Mouse (Mus musculus): ENCODE measurements at regions not wholly inside any gene's neighbourhood (a gene's known extent, or its start where the extent isn't known, plus 50 kb on each side); places are given as distances from the start of the nearest gene placed in this dataset.

DNA sequence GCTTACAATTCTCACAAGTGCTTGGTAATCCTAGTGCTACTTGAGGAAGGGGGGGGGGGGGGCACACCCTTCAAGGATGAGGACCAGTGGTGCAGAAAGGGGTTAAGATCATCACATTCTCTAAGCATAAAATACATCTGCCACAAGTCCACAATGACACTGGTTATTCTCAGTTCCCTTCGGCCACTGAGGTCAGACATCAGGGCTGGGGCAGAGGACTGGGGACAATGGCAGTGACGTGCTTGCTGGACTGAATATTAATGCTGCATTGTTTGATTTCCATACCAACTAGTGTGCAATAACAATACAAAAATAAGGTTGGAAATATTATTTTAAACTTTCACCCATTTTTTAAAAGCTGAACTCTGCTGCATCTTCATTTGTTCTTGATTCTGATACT, 2779.1 kb downstream of the 9330182O14Rik start:
- H3K36me3 ChIP-seq = no peaks in the 10 kb centered on the region
- H3K27ac ChIP-seq = no peak overlapping the region
- H3K9me3 ChIP-seq = no peaks in the 10 kb centered on the region
- H3K27me3 ChIP-seq (replicated peaks) = no peaks in the 10 kb centered on the region
- no peaks in the 10 kb centered on the region for H3K4me1 ChIP-seq (replicated peaks)
- no peak overlapping the region for H3K4me2 ChIP-seq (replicated peaks)
- 80% methylated on average over 2 of the region's 2 CpGs for WGBS
- ATAC-seq = no peak
- no peak overlapping the region for H3K9ac ChIP-seq
- H3K4me3 ChIP-seq (replicated peaks) = no peak overlapping the region

GRCm38 (mm10) chr15:42914099-42914498, 2779.9 kb downstream of the 9330182O14Rik start:
- H3K36me3 ChIP-seq = no peaks in the 10 kb centered on the region
- no peak overlapping the region for H3K9ac ChIP-seq
- WGBS = 8% methylated on average over 3 of the region's 3 CpGs
- H3K4me2 ChIP-seq (replicated peaks) = no peak overlapping the region
- no peaks in the 10 kb centered on the region for H3K4me1 ChIP-seq (replicated peaks)
- no peak for ATAC-seq
- H3K9me3 ChIP-seq = no peaks in the 10 kb centered on the region
- no peaks in the 10 kb centered on the region for H3K27me3 ChIP-seq (replicated peaks)
- no peak overlapping the region for H3K27ac ChIP-seq
- H3K4me3 ChIP-seq (replicated peaks) = no peak overlapping the region

DNA sequence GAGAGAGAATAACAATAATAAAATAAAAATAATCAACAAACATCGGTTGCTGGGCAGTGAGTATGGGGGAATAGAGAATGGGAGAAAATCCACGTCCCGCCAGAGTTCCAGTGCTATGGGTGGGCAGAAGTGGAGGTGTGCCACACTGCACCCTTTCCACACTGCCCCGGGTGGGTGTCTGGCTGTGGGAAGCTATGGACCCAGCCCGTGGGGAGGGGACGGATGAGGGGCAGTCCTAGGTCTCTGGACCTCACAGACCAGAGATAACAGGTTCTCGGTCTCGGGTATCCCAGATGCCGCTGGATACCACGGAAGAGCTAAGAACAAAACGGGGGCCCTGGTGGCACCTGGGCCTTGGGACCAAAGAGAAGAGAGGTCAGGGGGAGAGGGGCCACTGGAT, 2781.0 kb downstream of the 9330182O14Rik start:
- Histone ChIP-seq H3K36me3 (no peaks in the 10 kb centered on the region), H3K4me3 (replicated peaks) (no peak overlapping the region), H3K4me2 (replicated peaks) (no peak overlapping the region), H3K4me1 (replicated peaks) (no peaks in the 10 kb centered on the region), H3K9me3 (no peaks in the 10 kb centered on the region), H3K9ac (no peak overlapping the region), H3K27me3 (replicated peaks) (no peaks in the 10 kb centered on the region), H3K27ac (no peak overlapping the region)
- WGBS = 84% methylated on average over 11 of the region's 11 CpGs
- no peak for ATAC-seq

- Histone ChIP-seq H3K36me3 (no peaks in the 10 kb centered on the region), H3K9me3 (no peaks in the 10 kb centered on the region), H3K4me2 (replicated peaks) (no peak overlapping the region), H3K9ac (no peak overlapping the region), H3K4me3 (replicated peaks) (no peak overlapping the region), H3K27ac (no peak overlapping the region), H3K27me3 (replicated peaks) (no peaks in the 10 kb centered on the region), H3K4me1 (replicated peaks) (no peaks in the 10 kb centered on the region)
- no peak for ATAC-seq
- 53% methylated on average over 3 of the region's 3 CpGs for WGBS
These were observed 2787.5 kb downstream of the 9330182O14Rik start for GRCm38 (mm10) chr15:42921618-42922017.

- Histone ChIP-seq H3K4me2 (replicated peaks) (no peak overlapping the region), H3K27ac (no peak overlapping the region), H3K4me3 (replicated peaks) (no peak overlapping the region), H3K4me1 (replicated peaks) (no peaks in the 10 kb centered on the region), H3K9me3 (no peaks in the 10 kb centered on the region), H3K36me3 (no peaks in the 10 kb centered on the region), H3K27me3 (replicated peaks) (no peaks in the 10 kb centered on the region), H3K9ac (no peak overlapping the region)
- no peak for ATAC-seq
- 67% methylated on average over 4 of the region's 4 CpGs for WGBS
These were observed 2794.2 kb downstream of the 9330182O14Rik start for GRCm38 (mm10) chr15:42928331-42928730.

- 92% methylated on average over 1 of the region's 1 CpGs for WGBS
- no peak for ATAC-seq
- H3K9ac ChIP-seq = no peak overlapping the region
- no peaks in the 10 kb centered on the region for H3K27me3 ChIP-seq (replicated peaks)
- no peak overlapping the region for H3K27ac ChIP-seq
- no peak overlapping the region for H3K4me2 ChIP-seq (replicated peaks)
- no peaks in the 10 kb centered on the region for H3K36me3 ChIP-seq
- H3K4me3 ChIP-seq (replicated peaks) = no peak overlapping the region
- no peaks in the 10 kb centered on the region for H3K9me3 ChIP-seq
- H3K4me1 ChIP-seq (replicated peaks) = no peaks in the 10 kb centered on the region
These were observed 2810.4 kb downstream of the 9330182O14Rik start for GRCm38 (mm10) chr15:42944610-42945009.

DNA sequence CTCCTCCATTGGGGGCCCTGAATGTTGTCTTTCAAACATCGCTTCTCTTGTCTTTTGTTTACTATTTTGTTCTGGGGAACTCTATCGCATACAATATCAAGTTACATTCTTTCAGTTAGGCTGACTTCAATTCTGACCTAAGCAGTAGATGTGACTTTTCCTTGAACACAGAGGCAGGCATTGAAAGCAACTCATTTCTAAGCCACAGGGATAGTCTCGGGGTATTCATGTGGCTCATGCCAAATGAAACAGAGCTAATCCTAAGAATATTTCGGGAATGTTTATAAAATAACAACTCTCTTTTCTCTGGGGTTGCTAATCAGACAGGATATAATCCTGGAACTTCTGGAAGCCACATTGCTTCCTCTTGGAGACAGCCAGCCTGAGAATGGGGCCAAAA, 2821.0 kb downstream of the 9330182O14Rik start:
- Histone ChIP-seq H3K4me1 (replicated peaks) (no peaks in the 10 kb centered on the region), H3K27ac (no peak overlapping the region), H3K4me3 (replicated peaks) (no peak overlapping the region), H3K36me3 (no peaks in the 10 kb centered on the region), H3K4me2 (replicated peaks) (no peak overlapping the region), H3K9me3 (no peaks in the 10 kb centered on the region), H3K27me3 (replicated peaks) (no peaks in the 10 kb centered on the region), H3K9ac (no peak overlapping the region)
- no peak for ATAC-seq
- 71% methylated on average over 4 of the region's 4 CpGs for WGBS

GRCm38 (mm10) chr15:42962747-42963338, 2828.7 kb downstream of the 9330182O14Rik start:
- Histone ChIP-seq H3K36me3 (no peaks in the 10 kb centered on the region), H3K27me3 (replicated peaks) (no peaks in the 10 kb centered on the region), H3K9ac (no peak overlapping the region), H3K4me1 (replicated peaks) (no peaks in the 10 kb centered on the region), H3K4me2 (replicated peaks) (no peak overlapping the region), H3K4me3 (replicated peaks) (no peak overlapping the region), H3K27ac (no peak overlapping the region), H3K9me3 (no peaks in the 10 kb centered on the region)
- 21% methylated on average over 11 of the region's 11 CpGs for WGBS
- peak; percentile 58; the same call in 1 of the 2 replicates for ATAC-seq

- no peak overlapping the region for H3K4me2 ChIP-seq (replicated peaks)
- no peak overlapping the region for H3K9ac ChIP-seq
- H3K4me1 ChIP-seq (replicated peaks) = no peaks in the 10 kb centered on the region
- no peaks in the 10 kb centered on the region for H3K36me3 ChIP-seq
- H3K27ac ChIP-seq = no peak overlapping the region
- no peaks in the 10 kb centered on the region for H3K9me3 ChIP-seq
- no peaks in the 10 kb centered on the region for H3K27me3 ChIP-seq (replicated peaks)
- H3K4me3 ChIP-seq (replicated peaks) = no peak overlapping the region
- no peak for ATAC-seq
- WGBS = 65% methylated on average over 3 of the region's 3 CpGs
These were observed 2831.1 kb downstream of the 9330182O14Rik start for GRCm38 (mm10) chr15:42965314-42965713.

All from intestine, embryonic 15.5 days (tissue).